Mouse (Mus musculus) megakaryocyte, embryonic 14.5 days (primary cell): ENCODE results near the gene Cbx7.

Source experiments
- FLI1 ChIP-seq: IDR thresholded peaks from 2 replicates; pipeline ENCODE4 v1.6.1; 2012; ENCODE audit warnings: low read length, inconsistent platforms, mixed read lengths
- GATA1 ChIP-seq: IDR thresholded peaks from 3 replicates; pipeline ENCODE4 v1.6.1; 2012; ENCODE audit warnings: mixed read lengths, low read length, inconsistent platforms, borderline replicate concordance

DNA sequence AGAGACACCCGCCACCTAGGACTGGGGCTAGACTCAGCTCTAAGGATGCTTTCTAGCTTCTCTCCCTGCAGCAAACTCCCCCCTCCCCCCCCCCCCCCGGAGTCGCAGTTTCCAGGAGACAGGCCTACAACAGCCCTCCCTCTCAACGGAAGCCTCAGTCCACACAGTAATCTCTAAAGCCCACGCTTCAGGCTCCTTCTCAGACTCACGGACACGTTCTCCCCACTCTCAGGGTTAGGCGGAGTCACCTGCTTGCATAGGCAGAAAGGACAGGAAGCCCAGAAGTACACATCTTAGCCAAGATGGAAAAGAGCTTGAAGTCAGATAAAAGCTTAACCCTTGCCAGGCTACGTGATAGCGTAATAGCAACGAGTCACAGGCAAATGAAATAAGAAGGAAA, 14.6 kb upstream of the Cbx7 start:
- TF ChIP-seq FLI1 (no peak), GATA1 (no peak)
